Mouse (Mus musculus) brain, embryonic 18.5 days (tissue): ENCODE measurements around the gene Dock6.
"Not testable (repeated sequence)": the region's sequence is repeated elsewhere in the genome, so short reads cannot be mapped to it uniquely, and the experiment has no call there.

Experiments
- DNase-seq: peaks from one replicate; pipeline ENCODE4 v3.0.0-alpha.2; 2012; ENCODE audit warnings: low read depth, low spot score

Gene Dock6

DNA sequence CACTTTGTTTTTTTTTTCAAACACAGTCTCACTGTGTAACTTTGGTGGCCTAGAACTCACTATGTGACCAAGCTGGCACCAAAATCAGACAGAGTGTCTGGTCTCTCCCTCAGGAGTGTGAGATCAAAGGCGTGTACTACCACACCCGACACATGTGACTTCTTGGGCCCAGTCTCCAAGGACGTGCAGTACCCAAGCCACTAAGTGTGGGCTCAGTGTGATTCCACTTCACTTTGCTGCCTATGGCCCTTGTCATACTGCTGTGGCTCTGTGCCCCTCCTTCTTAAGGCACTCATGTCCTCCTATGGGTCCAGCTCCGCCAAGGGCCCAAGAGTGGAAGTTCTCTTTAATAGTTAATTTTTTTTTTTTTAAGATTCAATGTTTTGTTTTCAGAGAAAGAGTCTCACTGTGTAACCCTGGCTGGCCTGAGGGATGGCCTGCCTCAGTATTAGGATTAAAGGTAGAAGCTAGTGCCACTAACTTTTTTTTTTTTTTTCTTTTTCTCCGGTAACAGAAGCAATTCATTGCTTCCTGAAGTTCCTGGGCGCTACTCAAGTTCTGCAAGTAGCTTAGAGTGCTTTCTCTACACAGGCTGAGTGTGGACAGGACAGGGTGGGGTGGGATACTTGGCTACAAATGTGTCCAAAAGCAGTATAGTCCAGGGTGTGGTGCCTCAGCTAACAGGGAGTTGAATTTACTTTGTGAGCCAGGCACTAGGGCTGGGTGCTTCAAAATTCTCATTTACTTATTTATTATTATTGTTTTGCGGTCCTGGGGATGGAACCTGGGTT, 67.7 kb downstream of the Dock6 start:
- DNase-seq = no peak

DNA sequence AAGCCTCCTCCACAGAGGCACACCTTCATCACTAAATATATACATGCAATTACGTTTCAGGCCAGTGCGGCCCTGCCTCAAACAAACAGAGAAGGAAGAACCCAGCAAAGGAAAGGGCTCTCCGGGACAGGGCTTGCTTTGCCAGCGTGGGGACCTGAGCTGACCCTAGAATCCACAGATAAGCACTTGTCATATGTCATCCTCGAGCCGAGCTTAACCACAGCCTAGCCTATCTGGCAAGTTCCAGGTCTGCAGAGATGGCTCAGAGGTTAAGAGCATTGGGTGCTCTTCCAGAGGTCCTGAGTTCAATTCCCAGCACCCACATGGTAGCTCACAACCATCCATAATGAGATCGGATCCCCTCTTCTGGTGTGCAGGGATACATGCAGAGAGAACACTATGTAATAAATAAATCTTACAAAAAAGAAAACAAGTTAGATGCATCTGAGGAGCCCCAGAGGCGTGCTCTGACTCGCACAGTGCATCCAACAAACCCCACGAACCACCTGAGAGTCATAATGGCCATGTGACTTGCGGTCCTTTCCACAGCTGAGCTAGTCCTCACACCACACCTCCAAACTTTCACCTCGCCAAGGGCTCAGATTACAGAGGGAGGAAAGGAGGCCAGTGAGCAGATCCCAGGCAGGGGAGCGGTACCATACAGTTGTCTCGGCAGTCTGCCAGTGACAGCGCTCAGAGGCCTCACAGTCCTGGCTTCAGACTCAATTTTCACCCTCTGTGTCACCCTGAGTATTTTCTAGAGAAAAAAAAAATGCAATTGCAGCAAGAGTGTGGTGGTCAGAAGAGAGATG, 70.6 kb downstream of the Dock6 start:
- DNase-seq = no peak

DNA sequence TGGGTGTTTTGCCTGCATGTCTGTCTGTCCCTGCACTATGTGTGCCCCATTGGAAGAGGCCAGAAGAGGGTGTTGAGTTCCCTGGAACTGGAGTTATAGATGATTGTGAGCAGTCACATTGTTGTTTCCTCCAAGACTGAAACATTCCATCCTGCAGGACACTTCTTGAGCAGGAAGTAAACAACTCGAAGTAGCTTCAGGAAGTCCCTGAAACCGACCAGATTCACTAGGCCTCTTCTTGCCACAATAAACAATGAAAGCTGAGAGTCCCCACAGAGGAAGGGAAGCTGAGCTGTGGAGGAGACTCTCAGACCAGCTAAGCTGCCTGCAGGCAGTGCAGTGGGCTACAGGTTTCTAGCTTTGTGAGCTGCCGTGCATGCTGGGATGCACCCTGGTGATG, 74.7 kb downstream of the Dock6 start:
- DNase-seq = no peak

DNA sequence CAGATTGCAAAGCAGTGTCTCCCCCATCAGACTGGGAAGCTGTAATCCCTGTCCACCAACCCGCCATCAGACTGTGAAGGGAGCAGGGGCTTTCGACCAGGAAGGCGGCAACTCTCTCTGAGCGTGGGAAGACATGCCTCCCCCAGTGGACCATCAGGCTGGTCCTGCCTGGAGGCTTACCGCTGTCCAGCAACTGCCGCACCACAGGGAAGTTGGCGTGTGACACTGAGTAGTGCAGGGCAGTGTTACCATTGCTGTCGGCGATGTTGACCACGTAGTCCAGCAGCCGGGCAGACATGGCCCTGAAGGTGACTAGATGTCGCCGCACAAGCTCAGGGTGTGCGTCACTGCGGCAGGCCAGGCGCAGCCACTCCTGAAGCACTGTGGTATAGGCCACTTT, 78.1 kb downstream of the Dock6 start:
- DNase-seq = no peak

DNA sequence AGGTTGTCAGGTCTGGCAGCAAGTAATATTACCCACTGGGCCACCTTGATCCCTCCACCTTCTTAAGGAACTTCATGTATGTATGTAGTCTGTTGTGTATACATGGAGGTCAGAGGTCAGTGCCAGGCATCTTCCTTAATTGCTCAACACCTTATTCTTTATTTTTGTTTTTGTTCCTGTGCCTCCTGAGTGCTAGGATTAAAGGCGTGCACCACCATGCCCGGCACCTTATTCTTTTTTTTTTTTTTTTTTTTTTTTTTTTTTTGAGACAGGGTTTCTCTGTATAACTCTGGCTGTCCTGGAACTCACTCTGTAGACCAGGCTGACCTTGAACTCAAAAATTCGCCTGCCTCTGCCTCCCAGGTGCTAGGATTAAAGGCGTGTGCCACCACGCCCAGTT, 79.0 kb downstream of the Dock6 start:
- DNase-seq = not testable (repeated sequence)

DNA sequence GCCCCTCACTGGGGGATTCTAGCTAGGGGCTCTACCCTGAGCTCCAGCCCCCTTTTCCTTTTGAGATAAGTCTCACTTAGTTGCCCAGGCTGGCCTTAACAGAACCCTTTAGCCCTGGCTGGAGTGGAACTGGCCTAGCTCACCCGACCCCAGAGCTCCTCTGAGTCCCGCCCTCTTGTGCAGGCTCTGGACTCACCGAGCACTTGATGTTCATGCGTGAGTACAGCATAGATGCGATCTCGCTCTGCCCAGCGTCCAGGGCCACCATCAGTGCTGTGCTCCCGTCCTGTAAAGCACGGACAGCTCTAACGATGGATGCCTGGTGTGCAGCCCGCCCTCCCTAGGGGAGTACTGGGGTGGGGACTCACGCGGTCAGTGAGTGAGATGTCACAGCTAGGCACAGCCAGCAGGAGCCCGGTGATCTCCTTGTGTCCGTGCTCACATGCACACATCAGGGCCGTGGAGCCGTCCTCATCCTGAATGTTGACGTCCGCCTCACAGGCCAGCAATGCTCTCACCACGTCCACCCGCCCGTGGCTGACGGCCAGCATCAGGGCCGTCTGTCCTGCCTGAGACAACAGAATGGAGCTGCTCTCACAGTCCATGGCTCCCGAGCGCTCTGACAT, 82.8 kb downstream of the Dock6 start:
- no peak for DNase-seq

DNA sequence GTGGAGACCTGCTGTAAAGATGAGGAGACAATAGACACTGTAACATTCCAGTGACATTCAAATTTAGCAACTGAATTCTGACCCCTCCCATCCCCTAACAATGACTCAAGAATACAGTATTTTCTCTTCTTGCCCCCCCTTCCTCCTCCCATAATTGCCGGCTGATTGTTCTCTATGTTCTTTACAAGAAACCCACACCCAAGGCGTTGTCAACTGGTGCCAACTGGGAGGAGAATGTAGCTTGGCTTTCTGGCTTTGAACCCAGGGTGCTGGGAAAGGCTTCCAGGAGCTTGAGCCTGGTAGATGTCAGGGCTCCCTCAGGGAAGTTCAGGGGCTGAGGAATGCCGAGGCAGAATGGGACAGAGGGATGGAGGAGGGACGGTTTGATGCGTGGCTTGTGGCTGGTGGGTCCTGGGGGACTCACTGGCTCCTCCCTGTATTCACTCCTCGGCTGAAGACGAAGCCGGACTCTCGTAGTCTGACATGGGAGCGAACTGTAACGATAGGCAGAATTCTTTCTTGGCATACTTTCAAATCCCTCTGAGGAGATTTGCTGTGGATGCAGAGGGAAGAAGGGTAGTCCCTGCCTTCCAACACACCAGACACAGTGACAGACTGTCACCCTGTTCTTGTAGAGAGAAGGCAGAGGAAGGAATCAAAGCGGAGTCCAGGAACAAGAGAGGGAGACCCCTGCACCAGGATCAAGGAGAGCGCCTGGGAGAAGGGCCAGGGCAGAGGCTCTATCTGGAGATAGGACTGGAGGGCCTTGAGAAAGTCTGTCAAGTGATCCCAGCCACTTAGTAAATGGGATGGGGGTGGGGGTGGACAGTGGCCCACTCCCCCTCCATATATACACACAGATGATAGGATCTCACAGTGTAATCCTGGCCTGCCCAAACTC, 83.7 kb downstream of the Dock6 start:
- DNase-seq = no peak

DNA sequence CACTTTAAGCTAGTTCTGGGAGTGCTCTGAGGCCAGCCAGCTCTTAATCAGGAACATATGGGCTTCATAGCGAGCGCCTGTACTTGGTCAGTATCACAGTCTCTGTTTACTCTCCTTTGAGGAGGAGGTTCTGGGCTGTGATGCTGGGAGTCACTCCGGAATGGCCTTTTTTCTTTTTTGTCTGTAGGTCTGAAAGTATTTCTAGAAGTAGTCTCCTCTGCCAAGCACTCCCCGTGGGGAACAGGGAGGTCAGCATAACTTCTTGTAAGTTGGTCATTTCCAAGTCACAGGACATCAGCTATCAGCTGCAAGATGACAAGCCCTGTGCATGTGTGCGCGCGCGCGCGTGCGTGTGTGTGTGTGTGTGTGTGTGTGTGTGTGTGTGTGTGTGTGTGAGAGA, 84.5 kb downstream of the Dock6 start:
- DNase-seq = no peak

DNA sequence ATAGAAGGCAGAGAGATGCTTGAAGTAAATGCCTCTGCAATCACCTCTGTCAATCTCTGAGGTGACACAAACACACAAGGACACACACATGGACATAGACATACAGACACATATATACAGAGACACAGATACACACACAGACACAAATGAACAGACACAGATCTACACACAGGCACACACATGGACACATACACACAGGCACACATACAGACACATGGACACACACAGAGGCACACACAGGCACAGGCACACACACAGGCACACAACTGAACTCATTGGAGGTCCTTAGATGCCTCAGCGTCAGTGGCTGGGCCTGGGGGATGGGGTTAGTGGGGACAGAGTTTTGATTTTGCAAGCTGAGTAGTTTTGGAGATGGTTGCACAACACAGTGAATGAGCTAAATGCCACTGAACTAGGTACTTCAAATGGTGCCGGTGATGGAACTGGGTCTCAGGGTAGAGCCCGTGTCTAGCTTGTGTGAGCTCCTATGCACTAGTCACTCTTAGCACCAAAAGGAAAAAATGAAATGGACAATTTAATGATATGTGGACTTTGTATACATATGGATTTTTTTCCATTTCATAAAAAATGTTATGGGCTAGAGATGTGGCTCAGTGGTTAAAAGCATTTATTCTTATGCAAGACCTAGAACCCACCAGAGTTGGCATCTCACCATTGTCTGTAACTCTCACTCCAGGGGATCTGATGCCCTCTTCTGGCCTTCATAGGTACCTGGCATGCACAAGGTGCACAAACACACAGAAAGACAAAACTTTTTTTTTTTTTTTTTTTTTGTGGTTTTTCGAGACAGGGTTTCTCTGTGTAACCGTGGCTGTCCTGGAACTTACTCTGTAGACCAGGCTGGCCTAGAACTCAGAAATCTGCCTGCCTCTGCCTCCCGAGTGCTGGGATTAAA, 88.1 kb downstream of the Dock6 start:
- DNase-seq = no peak

DNA sequence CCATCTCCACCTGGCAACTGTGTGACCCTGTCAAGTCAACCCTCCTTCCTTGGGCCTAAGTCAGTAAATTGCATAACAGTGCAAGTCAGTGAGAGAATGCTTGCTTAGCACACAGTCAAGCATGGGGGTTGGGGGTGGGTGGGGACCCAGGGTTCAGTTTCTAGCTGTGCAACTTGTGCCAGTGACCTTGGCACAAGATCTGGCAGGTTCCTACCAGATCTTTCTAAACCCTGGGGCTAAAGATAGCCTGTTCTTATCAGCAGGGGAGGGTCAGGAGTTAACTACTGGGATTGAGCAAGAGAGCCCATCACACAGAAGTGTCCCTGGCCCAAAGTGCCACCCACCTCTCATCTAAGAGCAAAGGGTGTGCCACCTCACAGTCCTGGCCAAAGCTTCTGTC, 90.3 kb downstream of the Dock6 start:
- DNase-seq = no peak

DNA sequence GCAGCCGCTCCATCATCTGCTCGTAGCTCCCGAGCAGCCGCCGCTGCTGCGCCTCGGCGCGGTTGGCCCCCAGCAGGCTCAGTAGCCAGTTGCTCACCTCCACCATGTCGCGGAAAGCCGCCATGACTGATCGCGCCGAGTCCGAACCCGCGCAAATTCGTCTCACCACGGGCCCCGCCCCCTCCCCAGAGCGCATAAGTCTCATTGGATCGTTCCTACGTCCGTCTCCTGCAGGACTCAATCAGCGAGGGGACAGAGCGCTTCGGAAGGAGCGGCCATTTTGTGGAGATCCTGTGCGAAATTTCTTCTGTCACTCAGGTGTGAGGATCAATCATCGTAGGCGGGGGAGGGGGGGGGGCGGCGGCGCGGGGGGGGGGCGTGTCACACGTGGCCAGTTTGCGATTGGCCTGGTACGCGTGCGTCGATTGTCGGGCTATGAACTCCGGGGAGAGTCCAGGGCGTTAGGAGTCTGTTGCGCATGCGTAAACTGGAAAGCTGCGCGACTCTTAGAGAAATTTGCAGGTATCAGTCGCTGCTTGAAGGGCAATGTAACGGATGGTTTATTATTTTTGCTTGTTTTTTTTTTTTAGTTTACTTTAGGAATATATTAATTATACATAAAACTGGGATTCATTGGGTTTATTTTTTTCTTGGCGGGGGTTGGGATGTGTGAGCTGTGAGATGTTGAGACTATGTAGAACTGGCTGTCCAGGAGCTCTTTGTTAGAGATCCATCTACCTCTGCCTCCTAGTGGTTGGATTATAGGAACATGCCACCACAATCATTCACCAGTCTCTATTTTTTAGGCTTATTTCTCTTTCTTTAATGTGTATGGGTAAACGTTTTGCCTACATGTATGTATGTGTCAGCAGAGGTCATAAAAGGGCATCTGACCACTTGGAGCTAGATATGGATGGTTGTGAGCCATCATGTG, 92.0 kb downstream of the Dock6 start, which contains the start of gene Spc24:
Gene Spc24, minus strand, starts transcription at position 149 of the 934 bp plus-strand sequence.
- peak; percentile 97 for DNase-seq

DNA sequence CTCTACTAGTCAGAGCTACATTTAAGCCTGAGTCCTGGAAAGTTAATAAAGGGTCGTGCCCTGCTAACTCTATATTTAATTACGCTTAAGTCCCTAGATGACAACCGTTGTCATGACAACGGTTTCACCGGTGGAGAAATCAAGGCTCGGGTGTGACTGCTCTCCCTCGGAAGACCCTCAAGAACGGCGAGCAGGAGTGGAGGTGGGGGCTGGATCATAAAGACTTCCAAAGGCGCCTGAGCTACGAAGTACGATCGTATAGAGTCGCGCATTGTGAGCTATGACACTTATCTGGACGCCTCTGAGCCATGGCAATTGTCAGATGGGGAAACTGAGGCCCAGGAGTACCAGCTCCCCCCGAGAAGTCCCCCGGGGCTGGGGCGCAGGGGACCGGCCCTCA, 92.7 kb downstream of the Dock6 start:
- DNase-seq = no peak

DNA sequence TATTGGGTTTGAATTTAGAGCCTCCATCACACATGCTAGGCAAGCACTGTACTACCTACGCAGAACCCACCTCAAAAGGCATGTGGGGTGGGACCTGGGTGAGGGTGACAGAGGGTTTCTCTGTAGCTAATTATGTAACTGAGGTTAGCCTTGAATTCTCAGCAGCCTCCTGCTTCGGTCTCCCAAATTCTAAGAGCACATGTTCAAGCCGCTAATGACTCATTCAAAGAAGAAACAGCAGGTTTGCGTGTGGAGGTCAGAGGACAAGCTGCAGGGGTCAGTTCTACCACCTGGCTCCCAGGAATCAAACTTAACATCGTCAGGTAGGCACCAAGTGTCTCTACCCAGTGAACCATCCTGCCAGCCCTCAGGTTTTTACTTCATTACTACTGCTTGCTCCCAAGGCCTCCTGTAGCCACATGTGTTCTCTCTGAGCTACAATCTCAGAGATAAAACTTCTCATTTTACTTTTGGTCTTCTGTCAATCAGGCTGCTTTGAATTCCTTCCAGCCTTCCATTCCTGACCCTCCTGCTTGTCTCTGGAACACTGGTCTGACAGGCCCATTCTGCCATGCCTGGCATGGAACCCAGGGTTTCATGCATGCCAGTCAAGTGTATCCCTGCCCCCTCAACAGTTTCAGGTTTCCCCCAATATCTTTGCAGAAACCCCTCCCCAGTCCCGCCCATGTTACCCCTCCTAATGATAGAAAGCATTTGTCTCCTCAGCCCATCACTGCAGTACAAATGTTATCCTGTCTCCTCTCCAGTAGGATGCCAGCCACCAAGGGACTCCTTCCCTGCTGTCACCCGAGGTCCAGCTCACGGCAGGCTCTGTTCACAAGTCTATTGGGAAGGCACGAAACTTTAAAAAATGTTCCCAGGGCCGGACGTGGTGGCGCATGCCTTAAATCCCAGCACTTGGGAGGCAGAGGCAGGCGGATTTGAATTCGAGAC, 93.6 kb downstream of the Dock6 start:
- no peak for DNase-seq

DNA sequence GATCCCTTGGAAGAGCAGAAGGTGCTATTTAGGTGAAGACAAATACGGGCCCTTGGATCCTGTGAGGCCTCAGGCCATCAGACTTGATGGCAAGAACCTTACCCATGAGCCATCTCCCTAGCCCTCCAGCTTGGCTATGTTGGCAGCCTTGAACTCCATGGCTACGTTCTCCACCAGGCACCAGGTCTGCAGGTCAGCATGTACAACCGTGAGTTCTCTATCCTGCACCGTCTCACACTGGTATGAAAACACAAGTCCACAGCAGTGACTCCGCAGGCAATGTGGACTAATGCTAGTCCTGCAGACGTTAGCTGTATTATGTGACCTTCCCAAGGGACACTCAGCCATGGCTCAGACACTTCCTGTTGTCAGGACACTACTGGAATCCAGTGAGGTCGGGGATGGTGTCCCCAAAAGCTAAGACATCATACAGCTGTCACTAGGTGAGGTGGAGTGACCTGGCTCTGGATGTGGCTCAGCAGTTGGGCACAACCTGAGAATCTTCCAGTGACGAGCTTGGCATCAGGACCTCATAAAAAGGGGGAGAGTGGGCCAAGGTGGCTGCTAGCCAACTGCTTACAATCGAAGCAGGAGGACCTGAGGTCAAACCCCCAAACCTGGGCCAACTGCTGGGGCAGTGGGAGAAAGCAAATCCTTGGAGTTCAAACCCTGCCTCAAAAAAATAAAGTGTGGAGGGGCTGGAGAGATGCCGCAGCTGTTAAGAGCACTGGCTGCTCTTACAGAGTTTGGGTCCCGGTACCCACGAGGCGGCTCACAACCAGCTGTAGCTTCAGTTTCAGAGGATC, 97.7 kb downstream of the Dock6 start:
- no peak for DNase-seq

DNA sequence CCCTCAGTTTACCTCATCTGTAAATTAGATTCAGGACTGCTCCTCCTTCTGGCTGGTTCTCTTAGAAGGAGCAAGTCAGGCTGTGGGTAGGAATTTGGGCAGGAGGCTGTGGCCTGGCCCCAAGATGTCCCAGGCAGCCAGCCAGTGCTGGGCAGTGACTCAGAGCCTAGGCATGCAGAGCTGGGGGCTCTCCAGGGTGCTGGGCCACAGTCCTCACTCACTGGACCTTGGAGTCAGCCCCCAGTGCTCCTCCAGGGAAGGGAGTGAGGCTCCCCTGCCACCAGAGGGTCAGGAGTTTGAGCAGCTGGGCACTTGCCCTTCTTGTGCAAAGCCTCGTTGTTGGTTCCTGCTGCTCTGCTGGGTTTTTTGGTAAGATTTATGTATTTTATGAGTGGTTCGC, 98.4 kb downstream of the Dock6 start:
- DNase-seq = no peak

DNA sequence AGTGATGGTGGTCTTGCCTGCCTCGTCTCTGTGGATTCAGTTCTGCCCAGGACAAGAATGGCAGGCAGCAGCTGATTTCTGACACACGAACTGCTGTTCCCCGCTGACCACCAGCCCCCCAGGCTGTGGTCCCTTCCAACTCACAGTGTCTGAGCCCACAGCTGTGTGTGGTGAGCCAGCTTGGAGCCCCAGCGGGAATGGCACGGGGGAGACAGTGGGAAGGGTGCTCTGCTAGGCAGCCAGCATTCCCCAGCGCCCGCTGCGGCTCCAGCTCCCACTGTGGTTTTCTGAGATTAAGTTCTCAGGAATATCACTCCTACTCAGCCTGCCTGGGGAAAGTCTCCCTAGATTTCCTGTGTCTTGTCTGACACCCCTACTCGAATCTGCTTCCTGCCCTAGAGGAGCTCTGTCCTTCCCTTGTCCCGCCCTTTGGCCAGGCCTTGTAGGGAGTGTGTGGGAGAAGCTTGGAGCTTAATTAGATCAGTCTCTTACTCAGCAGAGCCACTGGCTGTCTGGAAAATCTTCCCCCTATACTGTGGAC, 100.1 kb downstream of the Dock6 start:
- no peak for DNase-seq

DNA sequence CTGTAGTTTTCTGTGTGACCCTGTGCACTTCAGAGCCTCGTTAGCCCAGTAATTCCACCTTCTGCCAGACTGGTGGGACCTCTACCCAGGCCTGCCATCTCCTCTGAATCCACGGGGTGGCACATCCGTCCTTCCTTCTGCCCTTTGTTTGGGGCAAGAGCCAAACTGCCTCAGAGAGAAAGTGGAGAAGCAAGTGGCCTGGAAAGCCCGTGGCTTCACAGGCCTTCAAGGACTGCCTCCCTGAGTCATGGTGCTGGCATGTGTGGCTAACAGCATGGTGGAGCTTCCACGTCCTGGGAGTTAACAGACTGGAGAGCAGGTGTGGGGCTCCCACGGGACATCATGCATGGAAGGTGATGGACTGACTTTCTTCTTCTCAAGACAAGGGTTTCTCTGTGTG, 101.1 kb downstream of the Dock6 start:
- DNase-seq = no peak
